Mouse (Mus musculus) forebrain, embryonic 11.5 days (tissue): ENCODE results near the gene Tram1l1. TPM values are rescaled to one million over a fixed set of nuclear protein-coding genes. Genes with fewer than 3 reads are reported as not detected.
"Not testable (repeated sequence)": the region's sequence is repeated elsewhere in the genome, so short reads cannot be mapped to it uniquely, and the experiment has no call there.

Source experiments
- ATAC-seq: fragments of 200-750 bp; cut with Nextera tagmentation; replicated peaks from 2 replicates; pipeline ENCODE4 v1.8.0; 2017; ENCODE audit warnings: moderate TSS enrichment; ENCODE audit not compliant: low FRiP score
- DNase-seq: peaks from one replicate; pipeline ENCODE4 v3.0.0-alpha.2; 2017; ENCODE audit warnings: low spot score
- H3K27ac ChIP-seq: fragments of 300-500 bp; sonication (generic); 2 replicates; pipeline ENCODE4 v1.5.1; 2014; ENCODE audit warnings: low read depth, low read length
- H3K27me3 ChIP-seq: fragments of 300-500 bp; sonication (generic); 2 replicates; pipeline ENCODE4 v1.6.1; 2014; ENCODE audit warnings: mild to moderate bottlenecking, low read length, mixed read lengths; ENCODE audit not compliant: control insufficient read depth, insufficient read depth
- H3K36me3 ChIP-seq: fragments of 300-500 bp; sonication (generic); 2 replicates; pipeline ENCODE4 v1.6.1; 2014; ENCODE audit warnings: mild to moderate bottlenecking, low read length, moderate library complexity, mixed read lengths; ENCODE audit not compliant: control insufficient read depth, insufficient read depth
- H3K4me1 ChIP-seq: fragments of 300-500 bp; sonication (generic); replicated peaks from 2 replicates; pipeline ENCODE4 v1.6.1; 2014; ENCODE audit warnings: low read length, mixed read lengths; ENCODE audit not compliant: control insufficient read depth, insufficient read depth
- H3K4me2 ChIP-seq: fragments of 300-500 bp; sonication (generic); 2 replicates; pipeline ENCODE4 v1.6.1; 2014; ENCODE audit warnings: low read depth, mild to moderate bottlenecking, low read length, moderate library complexity, mixed read lengths; ENCODE audit not compliant: severe bottlenecking
- H3K4me3 ChIP-seq: fragments of 300-500 bp; sonication (generic); 2 replicates; pipeline ENCODE4 v1.5.1; 2014; ENCODE audit warnings: low read depth, low read length
- H3K9ac ChIP-seq: fragments of 300-500 bp; sonication (generic); 2 replicates; pipeline ENCODE4 v1.6.1; 2014; ENCODE audit warnings: low read length
- H3K9me3 ChIP-seq: fragments of 300-500 bp; sonication (generic); 2 replicates; pipeline ENCODE4 v1.6.1; 2016; ENCODE audit warnings: low read length, mixed read lengths; ENCODE audit not compliant: control insufficient read depth
- WGBS: fragments of 180-500 bp; shearing (Covaris S2); extraction: QIAGEN DNeasy Blood & Tissue Kit; methylation state at CpG from one replicate; pipeline ENCODE4 v1.1.7; 2014; 5-methylcytosine and 5-hydroxymethylcytosine counted together
- polyA plus RNA-seq: library from polyadenylated mRNA; unstranded; fragments of >200 nt; fragmentation: Nextera tagmentation; extraction: Ambion mirVana; gene quantifications from 2 replicates; pipeline ENCODE4 v1.2.1, GENCODE M21; 2014

Tram1l1 gene
- 20.4 and 20.5 TPM in 2 replicates for polyA plus RNA-seq

GRCm38 (mm10) chr3:124320821-124321576 lies at the start of gene Tram1l1:
TSS of gene Tram1l1 (plus strand) at chr3:124320855.
- Histone ChIP-seq H3K9me3 (no peaks in the 10 kb centered on the region), H3K4me3 (peak within 1 kb of the TSS; percentile 42), H3K4me1 (0 out of 2 replicates have a peak, but pooled peaks cover 4% of the 10 kb centered on the region), H3K27ac (peak within 1 kb of the TSS; percentile 51; the same call in 1 of the 2 replicates), H3K27me3 (no peaks in the 10 kb centered on the region), H3K4me2 (peak within 1 kb of the TSS; percentile 73), H3K36me3 (no peaks in the 10 kb centered on the region), H3K9ac (peak within 1 kb of the TSS; percentile 72)
- 1% methylated on average over 52 of the region's 53 CpGs for WGBS
- DNase-seq (peak; percentile 94), ATAC-seq (peak; percentile 96)

- no peak overlapping the region for H3K27ac ChIP-seq
- H3K9ac ChIP-seq: no peak overlapping the region
- H3K9me3 ChIP-seq: no peaks in the 10 kb centered on the region
- ATAC-seq (no peak), DNase-seq (no peak)
- H3K4me3 ChIP-seq: no peak overlapping the region
- no peaks in the 10 kb centered on the region for H3K36me3 ChIP-seq
- 39% methylated on average over 4 of the region's 4 CpGs for WGBS
- H3K27me3 ChIP-seq: no peaks in the 10 kb centered on the region
- no peak overlapping the region for H3K4me2 ChIP-seq
- H3K4me1 ChIP-seq: 0 out of 2 replicates have a peak, but pooled peaks cover 2% of the 10 kb centered on the region
Measured at GRCm38 (mm10) chr3:124271229-124271628, 49.4 kb upstream of the Tram1l1 start.

GRCm38 (mm10) chr3:124271668-124272067 lies 49.0 kb upstream of the Tram1l1 start:
- no peak overlapping the region for H3K27ac ChIP-seq
- no peaks in the 10 kb centered on the region for H3K9me3 ChIP-seq
- 73% methylated on average over 3 of the region's 3 CpGs for WGBS
- 0 out of 2 replicates have a peak, but pooled peaks cover 2% of the 10 kb centered on the region for H3K4me1 ChIP-seq
- H3K4me2 ChIP-seq: no peak overlapping the region
- H3K9ac ChIP-seq: no peak overlapping the region
- ATAC-seq: no peak
- no peak for DNase-seq
- H3K36me3 ChIP-seq: no peaks in the 10 kb centered on the region
- H3K27me3 ChIP-seq: no peaks in the 10 kb centered on the region
- H3K4me3 ChIP-seq: no peak overlapping the region

- no peak overlapping the region for H3K27ac ChIP-seq
- no peak overlapping the region for H3K9ac ChIP-seq
- H3K27me3 ChIP-seq: no peaks in the 10 kb centered on the region
- 50% methylated on average over 2 of the region's 2 CpGs for WGBS
- DNase-seq: no peak
- no peaks in the 10 kb centered on the region for H3K36me3 ChIP-seq
- H3K9me3 ChIP-seq: no peaks in the 10 kb centered on the region
- no peak overlapping the region for H3K4me3 ChIP-seq
- peak; percentile 54; the same call in 1 of the 2 replicates for ATAC-seq
- 0 out of 2 replicates have a peak, but pooled peaks cover 2% of the 10 kb centered on the region for H3K4me1 ChIP-seq
- no peak overlapping the region for H3K4me2 ChIP-seq
Measured at GRCm38 (mm10) chr3:124272465-124273089, 48.1 kb upstream of the Tram1l1 start.

- not testable (repeated sequence) for H3K4me2 ChIP-seq, H3K27ac ChIP-seq, H3K9ac ChIP-seq, H3K4me1 ChIP-seq, H3K9me3 ChIP-seq, H3K4me3 ChIP-seq, H3K36me3 ChIP-seq, H3K27me3 ChIP-seq
- DNase-seq (peak; percentile 77), ATAC-seq (peak; percentile 51)
- WGBS: 13% methylated on average over 13 of the region's 13 CpGs
Measured at GRCm38 (mm10) chr3:124274928-124275609, 45.6 kb upstream of the Tram1l1 start.

GRCm38 (mm10) chr3:124288936-124289335 lies 31.7 kb upstream of the Tram1l1 start:
- H3K27me3 ChIP-seq, DNase-seq, H3K36me3 ChIP-seq, H3K4me3 ChIP-seq, H3K9ac ChIP-seq, H3K9me3 ChIP-seq, H3K27ac ChIP-seq, H3K4me1 ChIP-seq, H3K4me2 ChIP-seq, ATAC-seq: not testable (repeated sequence)
- 44% methylated on average over 7 of the region's 7 CpGs for WGBS

GRCm38 (mm10) chr3:124319254-124319653 lies 1.4 kb upstream of the Tram1l1 start:
- no peak for ATAC-seq
- Histone ChIP-seq H3K9ac (no peak overlapping the region), H3K4me1 (0 out of 2 replicates have a peak, but pooled peaks cover 4% of the 10 kb centered on the region), H3K9me3 (no peaks in the 10 kb centered on the region), H3K27me3 (no peaks in the 10 kb centered on the region), H3K4me3 (no peak overlapping the region), H3K36me3 (no peaks in the 10 kb centered on the region), H3K27ac (no peak overlapping the region), H3K4me2 (no peak overlapping the region)
- no peak for DNase-seq
- WGBS: 77% methylated on average over 4 of the region's 4 CpGs

GRCm38 (mm10) chr3:124320398-124320797 lies 257 bp upstream of the Tram1l1 start:
- H3K9ac ChIP-seq: peak overlapping the region; percentile 72
- peak overlapping the region; percentile 42 for H3K4me3 ChIP-seq
- 17% methylated on average over 2 of the region's 2 CpGs for WGBS
- no peaks in the 10 kb centered on the region for H3K27me3 ChIP-seq
- H3K27ac ChIP-seq: peak overlapping the region; percentile 51; the same call in 1 of the 2 replicates
- ATAC-seq: peak; percentile 56
- H3K4me1 ChIP-seq: 0 out of 2 replicates have a peak, but pooled peaks cover 4% of the 10 kb centered on the region
- H3K4me2 ChIP-seq: peak overlapping the region; percentile 73
- no peaks in the 10 kb centered on the region for H3K36me3 ChIP-seq
- no peak for DNase-seq
- H3K9me3 ChIP-seq: no peaks in the 10 kb centered on the region
